Mouse (Mus musculus) midbrain, embryonic 12.5 days (tissue): ENCODE measurements at regions not wholly inside any gene's neighbourhood (a gene's known extent, or its start where the extent isn't known, plus 50 kb on each side); places are given as distances from the start of the nearest gene placed in this dataset.
A peak's percentile ranks its signal among the peaks of the same experiment; 100 is the strongest.

Source experiments
- ATAC-seq: fragments of 200-750 bp; cut with Nextera tagmentation; 2 replicates; pipeline ENCODE4 v1.8.0; 2017; ENCODE audit warnings: low read depth, moderate TSS enrichment, moderate library complexity; ENCODE audit not compliant: low FRiP score
- H3K27ac ChIP-seq: fragments of 300-500 bp; sonication (generic); replicated peaks from 2 replicates; pipeline ENCODE4 v1.5.1; 2016; ENCODE audit warnings: mild to moderate bottlenecking
- H3K27me3 ChIP-seq: fragments of 300-500 bp; sonication (generic); 2 replicates; pipeline ENCODE4 v1.6.1; 2016; ENCODE audit warnings: mild to moderate bottlenecking
- H3K36me3 ChIP-seq: fragments of 300-500 bp; sonication (generic); 2 replicates; pipeline ENCODE4 v1.6.1; 2016
- H3K4me1 ChIP-seq: fragments of 300-500 bp; sonication (generic); 2 replicates; pipeline ENCODE4 v1.6.1; 2016
- H3K4me2 ChIP-seq: fragments of 300-500 bp; sonication (generic); replicated peaks from 2 replicates; pipeline ENCODE4 v1.6.1; 2016; ENCODE audit warnings: mild to moderate bottlenecking, moderate library complexity
- H3K4me3 ChIP-seq: fragments of 300-500 bp; sonication (generic); 2 replicates; pipeline ENCODE4 v1.5.1; 2016; ENCODE audit warnings: mild to moderate bottlenecking
- H3K9ac ChIP-seq: fragments of 300-500 bp; sonication (generic); replicated peaks from 2 replicates; pipeline ENCODE4 v1.6.1; 2016; ENCODE audit warnings: mild to moderate bottlenecking, moderate library complexity
- H3K9me3 ChIP-seq: fragments of 300-500 bp; sonication (generic); 2 replicates; pipeline ENCODE4 v1.6.1; 2016; ENCODE audit warnings: mild to moderate bottlenecking
- WGBS: fragments of 180-500 bp; shearing (Covaris S2); methylation state at CpG from one replicate; pipeline ENCODE4 v1.1.7; 2016; 5-methylcytosine and 5-hydroxymethylcytosine counted together

GRCm38 (mm10) chr8:18287536-18288237 is 690.4 kb downstream of the Defb40 start:
- H3K4me1 ChIP-seq = no peaks in the 10 kb centered on the region
- H3K36me3 ChIP-seq = no peaks in the 10 kb centered on the region
- H3K27ac ChIP-seq = no peak overlapping the region
- H3K4me3 ChIP-seq = no peak overlapping the region
- no peak for ATAC-seq
- H3K9ac ChIP-seq = no peak overlapping the region
- WGBS = 88% methylated on average over 8 of the region's 8 CpGs
- H3K9me3 ChIP-seq = no peaks in the 10 kb centered on the region
- H3K4me2 ChIP-seq = no peak overlapping the region
- no peaks in the 10 kb centered on the region for H3K27me3 ChIP-seq

DNA sequence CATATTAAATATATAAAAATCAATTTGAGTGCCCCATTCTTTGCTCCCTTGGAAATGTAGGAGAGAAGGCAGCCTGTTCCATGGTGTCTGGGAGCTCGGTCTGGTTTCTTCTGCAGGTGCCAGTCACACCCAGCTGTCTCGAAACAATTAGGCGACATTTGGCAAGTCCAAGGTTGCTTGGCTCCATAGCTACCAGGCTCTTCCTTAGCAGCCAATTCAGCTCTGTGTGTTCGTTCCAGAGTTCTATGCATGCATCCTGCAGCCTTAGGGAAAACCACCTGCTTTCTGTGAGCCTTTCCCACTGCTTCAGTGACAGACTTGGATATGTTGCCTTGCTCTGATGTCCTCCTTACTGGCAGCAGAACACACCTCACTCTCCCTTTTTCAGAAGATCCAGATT is 698.1 kb downstream of the Defb40 start:
- Histone ChIP-seq H3K4me2 (no peak overlapping the region), H3K4me1 (no peaks in the 10 kb centered on the region), H3K27ac (no peak overlapping the region), H3K9me3 (no peaks in the 10 kb centered on the region), H3K9ac (no peak overlapping the region), H3K36me3 (no peaks in the 10 kb centered on the region), H3K4me3 (no peak overlapping the region), H3K27me3 (no peaks in the 10 kb centered on the region)
- WGBS = 82% methylated on average over 4 of the region's 4 CpGs
- ATAC-seq = no peak

- H3K9me3 ChIP-seq = no peaks in the 10 kb centered on the region
- 83% methylated on average over 7 of the region's 7 CpGs for WGBS
- no peak overlapping the region for H3K4me2 ChIP-seq
- no peak for ATAC-seq
- H3K4me3 ChIP-seq = no peak overlapping the region
- no peaks in the 10 kb centered on the region for H3K36me3 ChIP-seq
- H3K27me3 ChIP-seq = no peaks in the 10 kb centered on the region
- H3K4me1 ChIP-seq = no peaks in the 10 kb centered on the region
- no peak overlapping the region for H3K27ac ChIP-seq
- H3K9ac ChIP-seq = no peak overlapping the region
Measured at GRCm38 (mm10) chr8:18268301-18268700, 709.8 kb downstream of the Defb40 start.

DNA sequence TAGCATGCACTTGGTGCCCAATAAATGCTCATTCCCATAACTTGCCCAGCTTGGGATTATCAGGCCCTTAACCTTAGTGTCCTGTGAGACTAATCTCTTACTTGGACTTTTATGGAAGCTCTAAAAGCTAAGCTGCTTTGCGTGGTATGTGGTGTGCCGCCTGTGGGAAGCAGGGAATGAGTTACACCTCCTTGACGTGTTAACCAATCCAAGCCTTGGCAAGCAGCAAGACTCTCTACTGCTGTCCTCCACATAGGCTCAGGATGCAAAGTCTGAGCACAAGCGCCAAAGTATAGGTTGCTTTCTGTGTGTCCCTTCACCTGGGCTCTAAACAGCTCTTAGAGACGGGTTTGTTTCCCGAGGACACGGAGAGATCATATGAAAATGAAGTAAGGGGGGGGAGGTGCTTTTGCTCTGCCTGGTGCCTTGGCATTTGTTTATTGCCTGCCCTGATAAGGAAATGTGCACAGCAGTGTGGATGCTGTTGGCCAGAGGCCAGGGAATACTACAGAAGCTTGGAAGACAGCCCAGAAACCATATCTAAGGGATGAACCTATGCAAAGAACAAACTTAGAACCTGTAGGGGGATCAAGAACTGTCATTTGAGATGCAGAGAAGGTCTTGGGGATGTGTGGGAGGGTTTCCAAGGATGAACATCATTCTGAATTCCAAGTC is 719.6 kb downstream of the Defb40 start:
- 81% methylated on average over 7 of the region's 7 CpGs for WGBS
- no peak for ATAC-seq

GRCm38 (mm10) chr8:18246299-18246698 is 731.8 kb downstream of the Defb40 start:
- Histone ChIP-seq H3K9me3 (no peaks in the 10 kb centered on the region), H3K4me1 (no peaks in the 10 kb centered on the region), H3K27ac (no peak overlapping the region), H3K9ac (no peak overlapping the region), H3K27me3 (no peaks in the 10 kb centered on the region), H3K36me3 (no peaks in the 10 kb centered on the region), H3K4me2 (no peak overlapping the region), H3K4me3 (no peak overlapping the region)
- ATAC-seq = peak; percentile 32; the same call in 1 of the 2 replicates
- 74% methylated on average over 11 of the region's 12 CpGs for WGBS

More for the DNA sequence above, 719.6 kb downstream of the Defb40 start:
- H3K9me3 ChIP-seq = no peaks in the 10 kb centered on the region
- H3K9ac ChIP-seq = no peak overlapping the region
- no peak overlapping the region for H3K4me2 ChIP-seq
- H3K27ac ChIP-seq = no peak overlapping the region
- no peaks in the 10 kb centered on the region for H3K27me3 ChIP-seq
- no peak overlapping the region for H3K4me3 ChIP-seq
- no peaks in the 10 kb centered on the region for H3K4me1 ChIP-seq
- no peaks in the 10 kb centered on the region for H3K36me3 ChIP-seq

- Histone ChIP-seq H3K9ac (no peak overlapping the region), H3K9me3 (no peaks in the 10 kb centered on the region), H3K27ac (no peak overlapping the region), H3K4me1 (no peaks in the 10 kb centered on the region), H3K4me3 (no peak overlapping the region), H3K4me2 (no peak overlapping the region), H3K27me3 (no peaks in the 10 kb centered on the region), H3K36me3 (no peaks in the 10 kb centered on the region)
- WGBS = 80% methylated on average over 2 of the region's 2 CpGs
- no peak for ATAC-seq
Measured at GRCm38 (mm10) chr8:18217599-18217998, 760.5 kb downstream of the Defb40 start.

DNA sequence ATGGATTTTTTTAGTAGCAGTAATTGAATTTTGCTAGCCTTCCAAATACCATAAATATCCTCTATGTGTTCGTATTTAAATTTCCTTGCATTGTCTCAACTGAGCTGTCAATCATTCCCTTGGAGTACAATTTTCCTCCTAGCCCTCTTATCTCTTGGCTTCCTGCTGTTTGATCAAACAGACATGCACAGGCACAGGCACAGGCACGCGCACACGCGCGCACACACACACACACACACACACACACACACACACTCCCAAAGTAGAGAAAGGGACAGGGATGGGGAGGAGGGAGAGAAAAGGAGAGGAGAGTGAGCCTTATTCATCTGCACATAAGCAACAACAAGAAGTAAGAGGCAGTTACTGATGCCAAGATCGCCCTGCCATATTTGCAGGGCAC is 760.9 kb downstream of the Defb40 start:
- H3K9ac ChIP-seq = no peak overlapping the region
- H3K36me3 ChIP-seq = no peaks in the 10 kb centered on the region
- no peaks in the 10 kb centered on the region for H3K9me3 ChIP-seq
- H3K4me2 ChIP-seq = no peak overlapping the region
- H3K4me3 ChIP-seq = no peak overlapping the region
- no peak overlapping the region for H3K27ac ChIP-seq
- no peaks in the 10 kb centered on the region for H3K4me1 ChIP-seq
- 0 out of 2 replicates have a peak, but pooled peaks have one; percentile 44 for ATAC-seq
- no peaks in the 10 kb centered on the region for H3K27me3 ChIP-seq
- 89% methylated on average over 7 of the region's 7 CpGs for WGBS

DNA sequence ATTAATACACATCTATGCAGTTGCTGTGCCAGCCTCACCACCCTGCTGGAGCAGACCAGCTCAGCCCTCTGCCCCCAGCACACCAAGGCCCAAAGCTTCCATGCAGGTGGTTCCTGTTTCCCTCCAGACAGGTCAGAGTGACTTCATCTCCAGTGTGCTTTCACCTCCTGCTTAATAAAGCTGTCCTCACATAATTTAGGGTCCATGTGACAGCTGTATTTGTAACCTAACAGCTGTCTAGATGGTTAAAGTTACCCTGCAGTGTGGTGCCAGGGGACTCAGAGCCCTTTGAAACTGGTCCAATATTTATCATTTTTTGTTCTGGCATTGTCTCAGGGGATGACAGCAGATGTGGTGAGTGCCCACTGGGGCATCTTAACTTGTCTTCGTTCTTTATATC is 761.5 kb downstream of the Defb40 start:
- Histone ChIP-seq H3K27me3 (no peaks in the 10 kb centered on the region), H3K36me3 (no peaks in the 10 kb centered on the region), H3K4me2 (no peak overlapping the region), H3K9ac (no peak overlapping the region), H3K4me1 (no peaks in the 10 kb centered on the region), H3K27ac (no peak overlapping the region), H3K9me3 (no peaks in the 10 kb centered on the region), H3K4me3 (no peak overlapping the region)
- ATAC-seq = no peak
- WGBS = 75% methylated on average over 1 of the region's 1 CpGs

DNA sequence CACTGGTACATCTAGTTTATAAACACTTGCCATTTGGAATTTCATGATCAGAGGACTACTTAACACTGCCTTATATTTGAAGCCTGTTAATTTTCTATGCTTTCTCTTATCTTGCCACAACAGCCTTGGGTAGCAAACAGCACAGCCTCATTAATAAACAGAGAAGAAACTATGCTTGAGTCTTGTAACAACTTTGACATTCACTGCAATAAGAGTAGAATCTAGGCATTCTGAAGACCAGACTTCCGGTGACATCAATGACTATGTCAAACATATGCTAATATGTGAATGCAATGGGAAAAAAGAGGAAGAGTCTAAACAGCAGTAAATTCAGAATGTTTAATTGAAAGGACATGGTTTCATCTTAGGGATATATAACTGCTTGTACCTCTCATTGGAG is 768.0 kb downstream of the Defb40 start:
- H3K4me3 ChIP-seq = no peak overlapping the region
- ATAC-seq = no peak
- no peaks in the 10 kb centered on the region for H3K9me3 ChIP-seq
- no peak overlapping the region for H3K9ac ChIP-seq
- H3K4me1 ChIP-seq = no peaks in the 10 kb centered on the region
- H3K4me2 ChIP-seq = no peak overlapping the region
- no peaks in the 10 kb centered on the region for H3K36me3 ChIP-seq
- H3K27ac ChIP-seq = no peak overlapping the region
- 88% methylated on average over 1 of the region's 1 CpGs for WGBS
- no peaks in the 10 kb centered on the region for H3K27me3 ChIP-seq

- ATAC-seq = no peak
- WGBS = 89% methylated on average over 1 of the region's 1 CpGs
Measured at GRCm38 (mm10) chr8:18208658-18209057, 769.4 kb downstream of the Defb40 start.

DNA sequence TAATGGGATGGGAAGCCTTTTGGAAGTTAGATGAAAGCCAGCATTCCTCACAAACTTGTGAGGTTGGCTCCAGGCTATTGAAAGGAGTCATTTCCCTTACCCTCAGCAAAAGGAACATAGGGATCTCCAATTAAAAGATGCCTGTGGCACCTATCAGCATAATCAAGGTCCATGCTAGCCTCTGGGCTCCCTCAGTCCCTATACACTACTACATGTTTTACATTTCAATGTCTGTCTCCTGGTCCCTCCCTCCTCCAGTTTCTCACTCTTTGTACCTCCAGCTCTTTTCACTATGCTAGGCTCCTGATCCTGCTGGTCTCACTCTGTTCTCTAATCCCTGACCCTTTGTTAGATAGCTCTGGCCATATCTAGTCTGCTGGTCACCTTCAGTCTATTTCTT is 790.6 kb downstream of the Defb40 start:
- Histone ChIP-seq H3K9me3 (no peaks in the 10 kb centered on the region), H3K9ac (no peak overlapping the region), H3K27me3 (no peaks in the 10 kb centered on the region), H3K27ac (no peak overlapping the region), H3K4me3 (no peak overlapping the region), H3K4me1 (no peaks in the 10 kb centered on the region), H3K36me3 (no peaks in the 10 kb centered on the region), H3K4me2 (no peak overlapping the region)
- ATAC-seq = no peak

More at GRCm38 (mm10) chr8:18208658-18209057, 769.4 kb downstream of the Defb40 start:
- Histone ChIP-seq H3K9me3 (no peaks in the 10 kb centered on the region), H3K27ac (no peak overlapping the region), H3K27me3 (no peaks in the 10 kb centered on the region), H3K4me3 (no peak overlapping the region), H3K4me1 (no peaks in the 10 kb centered on the region), H3K9ac (no peak overlapping the region), H3K4me2 (no peak overlapping the region), H3K36me3 (no peaks in the 10 kb centered on the region)

GRCm38 (mm10) chr8:18175544-18176092 is 802.4 kb downstream of the Defb40 start:
- 87% methylated on average over 7 of the region's 7 CpGs for WGBS
- Histone ChIP-seq H3K4me3 (no peak overlapping the region), H3K9ac (no peak overlapping the region), H3K27me3 (no peaks in the 10 kb centered on the region), H3K9me3 (no peaks in the 10 kb centered on the region), H3K4me1 (no peaks in the 10 kb centered on the region), H3K36me3 (no peaks in the 10 kb centered on the region), H3K4me2 (no peak overlapping the region), H3K27ac (no peak overlapping the region)
- ATAC-seq = no peak
